Mouse (Mus musculus): ENCODE measurements at regions not wholly inside any gene's neighbourhood (a gene's known extent, or its start where the extent isn't known, plus 50 kb on each side); places are given as distances from the start of the nearest gene placed in this dataset.

GRCm38 (mm10) chr8:31704168-31704567 lies 1724.3 kb upstream of the 5930422O12Rik start:
- TF ChIP-seq CTCF (IDR thresholded peaks at IDR 0.05; ENCODE audit: low read depth) (no peak), EP300 (IDR thresholded peaks at IDR 0.05; ENCODE audit: low read depth) (no peak)

All from liver, postnatal 0 days (tissue).